Comparison of ENCODE assay signal across 8 mouse cellular contexts in genomic region chr9:40333649-40334396, GRCm38 (mm10).
DNase-seq lines count a peak whose midpoint lies in the region; ATAC-seq and TF ChIP-seq lines count a peak whose summit lies in the region.

No protein-coding gene starts in this region.

- ATAC-seq in forebrain, embryonic 12.5 days (ENCODE audit: low FRiP score) = no peak
- ATAC-seq in lung, postnatal 0 days = no peak

- DNase-seq in forebrain, embryonic 10.5 days (ENCODE audit: extremely low spot score, low spot score) = peak; percentile 68
- peak; percentile 75 for DNase-seq in A20 (ENCODE audit: low read depth, low spot score)
- peak; percentile 94 for DNase-seq in brain, adult 2 months (ENCODE audit: low read depth, low spot score)
- peak; percentile 59 to 71 for DNase-seq in kidney, adult 8-10 months
- peak; percentile 55 for DNase-seq in lung, postnatal 0 days (ENCODE audit: low spot score)
- DNase-seq in spleen, postnatal 10 days (ENCODE audit: low spot score in 2 of 2) = peak; percentile 45 to 80

- no peak overlapping the region for H3K4me3 ChIP-seq in forebrain, embryonic 10.5 days
- H3K4me3 ChIP-seq in forebrain, embryonic 12.5 days (replicated peaks) = no peak overlapping the region
- H3K4me3 ChIP-seq in embryonic fibroblast, embryonic 13.5 days (ENCODE audit: insufficient read depth, low read length) = no peak overlapping the region
- no peak overlapping the region for H3K4me3 ChIP-seq in lung, postnatal 0 days (ENCODE audit: low read depth, low read length)

- 59% methylated on average over 9 of the region's 9 CpGs for WGBS in forebrain, embryonic 10.5 days
- WGBS in forebrain, embryonic 12.5 days = 62% methylated on average over 9 of the region's 9 CpGs
- 56% methylated on average over 9 of the region's 9 CpGs for WGBS in lung, postnatal 0 days

- no peak overlapping the region for H3K4me2 ChIP-seq in forebrain, embryonic 12.5 days
- H3K4me2 ChIP-seq in lung, postnatal 0 days (replicated peaks; ENCODE audit: low read depth, low read length) = no peak overlapping the region

- peak; percentile 83 for TF ChIP-seq CTCF in embryonic fibroblast, embryonic 13.5 days (IDR thresholded peaks at IDR 0.05; ENCODE audit: borderline replicate concordance, insufficient read depth, low read length)
- TF ChIP-seq CTCF in lung, postnatal 0 days (IDR thresholded peaks at IDR 0.05) = peak; percentile 94

- H3K9ac ChIP-seq in forebrain, embryonic 12.5 days = no peak overlapping the region
- no peak overlapping the region for H3K9ac ChIP-seq in lung, postnatal 0 days (replicated peaks; ENCODE audit: low read depth)

- H3K27ac ChIP-seq in forebrain, embryonic 10.5 days = no peak overlapping the region
- no peak overlapping the region for H3K27ac ChIP-seq in forebrain, embryonic 12.5 days
- no peak overlapping the region for H3K27ac ChIP-seq in embryonic fibroblast, embryonic 13.5 days (ENCODE audit: insufficient read depth, low read length)
- H3K27ac ChIP-seq in lung, postnatal 0 days (ENCODE audit: low read length) = no peak overlapping the region

- H3K27me3 ChIP-seq in forebrain, embryonic 10.5 days (ENCODE audit: poor library complexity, severe bottlenecking) = no peaks in the 10 kb centered on the region
- H3K27me3 ChIP-seq in forebrain, embryonic 12.5 days = no peaks in the 10 kb centered on the region
- H3K27me3 ChIP-seq in lung, postnatal 0 days (replicated peaks; ENCODE audit: insufficient read depth, low read length) = no peaks in the 10 kb centered on the region

- 0 out of 2 replicates have a peak, but pooled peaks cover 4% of the 10 kb centered on the region for H3K4me1 ChIP-seq in forebrain, embryonic 10.5 days
- peaks cover 4% of the 10 kb centered on the region; the same call in 1 of the 2 replicates for H3K4me1 ChIP-seq in forebrain, embryonic 12.5 days
- H3K4me1 ChIP-seq in embryonic fibroblast, embryonic 13.5 days (ENCODE audit: control insufficient read depth, insufficient read depth, low read length) = peaks cover 6% of the 10 kb centered on the region
- no peaks in the 10 kb centered on the region for H3K4me1 ChIP-seq in lung, postnatal 0 days (ENCODE audit: insufficient read depth, low read depth, low read length)

- no peaks in the 10 kb centered on the region for H3K9me3 ChIP-seq in forebrain, embryonic 10.5 days
- H3K9me3 ChIP-seq in forebrain, embryonic 12.5 days = no peaks in the 10 kb centered on the region
- H3K9me3 ChIP-seq in lung, postnatal 0 days (ENCODE audit: low read length) = no peaks in the 10 kb centered on the region

- H3K36me3 ChIP-seq in forebrain, embryonic 10.5 days (replicated peaks) = no peaks in the 10 kb centered on the region
- no peaks in the 10 kb centered on the region for H3K36me3 ChIP-seq in forebrain, embryonic 12.5 days (replicated peaks)
- no peaks in the 10 kb centered on the region for H3K36me3 ChIP-seq in lung, postnatal 0 days (ENCODE audit: insufficient read depth, low read length)

- no peak for TF ChIP-seq EP300 in lung, postnatal 0 days (IDR thresholded peaks at IDR 0.05)

- no peak for TF ChIP-seq POLR2A in embryonic fibroblast, embryonic 13.5 days (IDR thresholded peaks at IDR 0.05; ENCODE audit: low read depth, low read length)
